Mouse (Mus musculus) liver, postnatal 0 days (tissue): ENCODE results near the gene Pisd.

Experiments used
- CTCF ChIP-seq: sonication (generic); IDR thresholded peaks from 2 replicates; pipeline ENCODE4 v1.5.1; 2016; ENCODE audit warnings: antibody characterized with exemption, low read depth
- EP300 ChIP-seq: IDR thresholded peaks from 2 replicates; pipeline ENCODE4 v1.6.1; 2016; ENCODE audit warnings: antibody characterized with exemption, low read depth, mild to moderate bottlenecking

GRCm38 (mm10) chr5:32723981-32724380 is 61.5 kb downstream of the Pisd start:
- TF ChIP-seq CTCF (no peak), EP300 (no peak)
